Mouse (Mus musculus): ENCODE data around the gene Scnn1a. TPM values are rescaled to one million over a fixed set of nuclear protein-coding genes. Genes with fewer than 3 reads are reported as not detected.

The Scnn1a gene
- total RNA-seq, 4 experiments from 2014 or later, result 0.17 to 0.19 (median 0.17) TPM

GRCm38 (mm10) chr6:125308921-125309320, 11.5 kb upstream of the Scnn1a start:
- DNase-seq (ENCODE audit: low spot score in 2 of 2), result no peak

- DNase-seq (ENCODE audit: low spot score in 2 of 2), result no peak
These were observed 11.1 kb upstream of the Scnn1a start for GRCm38 (mm10) chr6:125309406-125309805.

GRCm38 (mm10) chr6:125312171-125312570, 8.3 kb upstream of the Scnn1a start:
- no peak for DNase-seq (ENCODE audit: low spot score in 2 of 2)

- no peak for DNase-seq (ENCODE audit: low spot score in 2 of 2)
These were observed 7.7 kb upstream of the Scnn1a start for GRCm38 (mm10) chr6:125312581-125313355.

GRCm38 (mm10) chr6:125313546-125314230, 6.8 kb upstream of the Scnn1a start, which contains the start of gene Ltbr:
Ltbr (minus strand) TSS chr6:125313885.
- peak; percentile 75 to 83 for DNase-seq (ENCODE audit: low spot score in 2 of 2)

GRCm38 (mm10) chr6:125314231-125314563, 6.3 kb upstream of the Scnn1a start:
- no peak for DNase-seq (ENCODE audit: low spot score in 2 of 2)

- DNase-seq (ENCODE audit: low spot score in 2 of 2), result no peak
These were observed 5.7 kb upstream of the Scnn1a start for GRCm38 (mm10) chr6:125314746-125315145.

- no peak for DNase-seq (ENCODE audit: low spot score in 2 of 2)
These were observed 3.4 kb upstream of the Scnn1a start for GRCm38 (mm10) chr6:125317077-125317476.

- DNase-seq (ENCODE audit: low spot score in 2 of 2), result no peak
These were observed 1.2 kb upstream of the Scnn1a start for GRCm38 (mm10) chr6:125318981-125319918.

- no peak for DNase-seq (ENCODE audit: low spot score in 2 of 2)
These were observed 551 bp upstream of the Scnn1a start for GRCm38 (mm10) chr6:125319919-125320296.

- DNase-seq (ENCODE audit: low spot score in 2 of 2), result no peak
These were observed 826 bp downstream of the Scnn1a start for GRCm38 (mm10) chr6:125321114-125321855.

- DNase-seq (ENCODE audit: low spot score in 2 of 2), result no peak
These were observed 2.3 kb downstream of the Scnn1a start for GRCm38 (mm10) chr6:125322794-125323193.

- no peak for DNase-seq (ENCODE audit: low spot score in 2 of 2)
These were observed 3.1 kb downstream of the Scnn1a start for GRCm38 (mm10) chr6:125323547-125323946.

- DNase-seq (ENCODE audit: low spot score in 2 of 2), result no peak
These were observed 4.9 kb downstream of the Scnn1a start for GRCm38 (mm10) chr6:125325337-125325736.

- DNase-seq (ENCODE audit: low spot score in 2 of 2), result no peak
These were observed 7.8 kb downstream of the Scnn1a start for GRCm38 (mm10) chr6:125328243-125328642.

- peak; percentile 79 to 85 for DNase-seq (ENCODE audit: low spot score in 2 of 2)
These were observed 10.3 kb downstream of the Scnn1a start for GRCm38 (mm10) chr6:125330626-125331326.

GRCm38 (mm10) chr6:125333112-125333899, 12.8 kb downstream of the Scnn1a start:
- no peak for DNase-seq (ENCODE audit: low spot score in 2 of 2)

- DNase-seq (ENCODE audit: low spot score in 2 of 2), result no peak
These were observed 13.9 kb downstream of the Scnn1a start for GRCm38 (mm10) chr6:125334356-125334755.

- DNase-seq (ENCODE audit: low spot score in 2 of 2), result no peak
These were observed 18.6 kb downstream of the Scnn1a start for GRCm38 (mm10) chr6:125338791-125339660.

Data from gastrocnemius, adult 8-10 months (tissue).